Mouse (Mus musculus): ENCODE measurements around the gene Hal. TPM values are rescaled to one million over a fixed set of nuclear protein-coding genes. Genes with fewer than 3 reads are reported as not detected.

Gene Hal
- polyA plus RNA-seq, 1 experiment from 2014 or later, result not detected

GRCm38 (mm10) chr10:93518186-93518585 is 29.6 kb downstream of the Hal start:
- H3K4me1 ChIP-seq, result no peaks in the 10 kb centered on the region
- no peaks in the 10 kb centered on the region for H3K9me3 ChIP-seq
- H3K27ac ChIP-seq, result no peak overlapping the region
- WGBS, result 88% methylated on average over 4 of the region's 4 CpGs
- H3K27me3 ChIP-seq, result no peaks in the 10 kb centered on the region
- H3K4me2 ChIP-seq (replicated peaks), result no peak overlapping the region
- no peak overlapping the region for H3K9ac ChIP-seq
- no peaks in the 10 kb centered on the region for H3K36me3 ChIP-seq
- H3K4me3 ChIP-seq, result no peak overlapping the region
- no peak for ATAC-seq (ENCODE audit: insufficient number of reproducible peaks, insufficient read depth, low FRiP score, low TSS enrichment)

- no peak overlapping the region for H3K27ac ChIP-seq
- H3K36me3 ChIP-seq, result no peaks in the 10 kb centered on the region
- no peak overlapping the region for H3K4me3 ChIP-seq
- H3K9ac ChIP-seq, result no peak overlapping the region
- H3K4me1 ChIP-seq, result no peaks in the 10 kb centered on the region
- H3K9me3 ChIP-seq, result no peaks in the 10 kb centered on the region
- no peak for ATAC-seq (ENCODE audit: insufficient number of reproducible peaks, insufficient read depth, low FRiP score, low TSS enrichment)
- no peak overlapping the region for H3K4me2 ChIP-seq (replicated peaks)
- H3K27me3 ChIP-seq, result no peaks in the 10 kb centered on the region
- WGBS, result 89% methylated on average over 2 of the region's 2 CpGs
Measured at GRCm38 (mm10) chr10:93518620-93519019, 30.1 kb downstream of the Hal start.

- Histone ChIP-seq H3K4me3 (no peak overlapping the region), H3K27me3 (no peaks in the 10 kb centered on the region), H3K9ac (no peak overlapping the region), H3K9me3 (no peaks in the 10 kb centered on the region), H3K4me1 (no peaks in the 10 kb centered on the region), H3K36me3 (no peaks in the 10 kb centered on the region), H3K27ac (no peak overlapping the region), H3K4me2 (replicated peaks) (no peak overlapping the region)
- 87% methylated on average over 8 of the region's 8 CpGs for WGBS
- ATAC-seq (ENCODE audit: insufficient number of reproducible peaks, insufficient read depth, low FRiP score, low TSS enrichment), result no peak
Measured at GRCm38 (mm10) chr10:93519159-93519558, 30.6 kb downstream of the Hal start.

- WGBS, result 79% methylated on average over 5 of the region's 5 CpGs
- H3K9ac ChIP-seq, result no peak overlapping the region
- H3K27ac ChIP-seq, result no peak overlapping the region
- no peak overlapping the region for H3K4me2 ChIP-seq (replicated peaks)
- no peaks in the 10 kb centered on the region for H3K4me1 ChIP-seq
- no peaks in the 10 kb centered on the region for H3K27me3 ChIP-seq
- H3K9me3 ChIP-seq, result no peaks in the 10 kb centered on the region
- H3K36me3 ChIP-seq, result no peaks in the 10 kb centered on the region
- no peak for ATAC-seq (ENCODE audit: insufficient number of reproducible peaks, insufficient read depth, low FRiP score, low TSS enrichment)
- H3K4me3 ChIP-seq, result no peak overlapping the region
Measured at GRCm38 (mm10) chr10:93519756-93520155, 31.2 kb downstream of the Hal start.

GRCm38 (mm10) chr10:93520994-93521393 is 32.4 kb downstream of the Hal start:
- WGBS, result 62% methylated on average over 4 of the region's 4 CpGs
- Histone ChIP-seq H3K9ac (no peak overlapping the region), H3K4me1 (no peaks in the 10 kb centered on the region), H3K36me3 (no peaks in the 10 kb centered on the region), H3K9me3 (no peaks in the 10 kb centered on the region), H3K4me2 (replicated peaks) (no peak overlapping the region), H3K27me3 (no peaks in the 10 kb centered on the region), H3K4me3 (no peak overlapping the region), H3K27ac (no peak overlapping the region)
- no peak for ATAC-seq (ENCODE audit: insufficient number of reproducible peaks, insufficient read depth, low FRiP score, low TSS enrichment)

GRCm38 (mm10) chr10:93525329-93525728 is 36.8 kb downstream of the Hal start:
- no peaks in the 10 kb centered on the region for H3K27me3 ChIP-seq
- no peaks in the 10 kb centered on the region for H3K4me1 ChIP-seq
- no peak for ATAC-seq (ENCODE audit: insufficient number of reproducible peaks, insufficient read depth, low FRiP score, low TSS enrichment)
- H3K4me2 ChIP-seq (replicated peaks), result no peak overlapping the region
- whole genome bisulfite sequencing, result 77% methylated on average over 1 of the region's 1 CpGs
- no peaks in the 10 kb centered on the region for H3K9me3 ChIP-seq
- H3K36me3 ChIP-seq, result no peaks in the 10 kb centered on the region
- H3K4me3 ChIP-seq, result no peak overlapping the region
- no peak overlapping the region for H3K27ac ChIP-seq
- no peak overlapping the region for H3K9ac ChIP-seq

- Histone ChIP-seq H3K9me3 (no peaks in the 10 kb centered on the region), H3K4me1 (peaks cover 17% of the 10 kb centered on the region), H3K4me3 (no peak overlapping the region), H3K9ac (no peak overlapping the region), H3K36me3 (no peaks in the 10 kb centered on the region), H3K4me2 (replicated peaks) (no peak overlapping the region), H3K27ac (no peak overlapping the region), H3K27me3 (peaks cover 12% of the 10 kb centered on the region)
- ATAC-seq (ENCODE audit: insufficient number of reproducible peaks, insufficient read depth, low FRiP score, low TSS enrichment), result no peak
- WGBS, result 82% methylated on average over 2 of the region's 2 CpGs
Measured at GRCm38 (mm10) chr10:93538287-93538686, 49.7 kb downstream of the Hal start.

GRCm38 (mm10) chr10:93538818-93539217 is 50.2 kb downstream of the Hal start:
- Histone ChIP-seq H3K4me3 (no peak overlapping the region), H3K36me3 (no peaks in the 10 kb centered on the region), H3K4me1 (peaks cover 17% of the 10 kb centered on the region), H3K27me3 (peaks cover 12% of the 10 kb centered on the region), H3K9me3 (no peaks in the 10 kb centered on the region), H3K4me2 (replicated peaks) (no peak overlapping the region), H3K27ac (no peak overlapping the region), H3K9ac (no peak overlapping the region)
- WGBS, result 69% methylated on average over 6 of the region's 6 CpGs
- no peak for ATAC-seq (ENCODE audit: insufficient number of reproducible peaks, insufficient read depth, low FRiP score, low TSS enrichment)

- Histone ChIP-seq H3K9ac (peak within 1 kb of the TSS; percentile 38; the same call in 1 of the 2 replicates), H3K4me3 (peak within 1 kb of the TSS; percentile 46), H3K9me3 (no peaks in the 10 kb centered on the region), H3K36me3 (no peaks in the 10 kb centered on the region), H3K27ac (no peak within 1 kb of the TSS), H3K4me1 (peaks cover 11% of the 10 kb centered on the region), H3K27me3 (peaks cover 3% of the 10 kb centered on the region; the same call in 1 of the 2 replicates), H3K4me2 (replicated peaks) (peak within 1 kb of the TSS; percentile 78)
- WGBS, result 3% methylated on average over 35 of the region's 35 CpGs
- ATAC-seq (ENCODE audit: insufficient number of reproducible peaks, insufficient read depth, low FRiP score, low TSS enrichment), result peak; percentile 76
Measured at GRCm38 (mm10) chr10:93539775-93540430, 51.3 kb downstream of the Hal start, which contains the start of gene Amdhd1. Gene Amdhd1, minus strand, starts transcription at chr10:93540033.

GRCm38 (mm10) chr10:93540431-93541210 is 52.1 kb downstream of the Hal start, which contains the start of gene Ccdc38:
Gene Ccdc38, plus strand, starts transcription at chr10:93540632.
- no peaks in the 10 kb centered on the region for H3K9me3 ChIP-seq
- H3K4me3 ChIP-seq, result peak within 1 kb of the TSS; percentile 46
- 61% methylated on average over 17 of the region's 17 CpGs for WGBS
- no peaks in the 10 kb centered on the region for H3K36me3 ChIP-seq
- H3K27ac ChIP-seq, result no peak within 1 kb of the TSS
- no peaks in the 10 kb centered on the region for H3K27me3 ChIP-seq
- peak within 1 kb of the TSS; percentile 38; the same call in 1 of the 2 replicates for H3K9ac ChIP-seq
- H3K4me1 ChIP-seq, result peaks cover 11% of the 10 kb centered on the region
- H3K4me2 ChIP-seq (replicated peaks), result peak within 1 kb of the TSS; percentile 78
- ATAC-seq (ENCODE audit: insufficient number of reproducible peaks, insufficient read depth, low FRiP score, low TSS enrichment), result no peak

- H3K9me3 ChIP-seq, result no peaks in the 10 kb centered on the region
- no peaks in the 10 kb centered on the region for H3K36me3 ChIP-seq
- peaks cover 11% of the 10 kb centered on the region for H3K4me1 ChIP-seq
- ATAC-seq (ENCODE audit: insufficient number of reproducible peaks, insufficient read depth, low FRiP score, low TSS enrichment), result no peak
- 76% methylated on average over 1 of the region's 1 CpGs for WGBS
- no peak overlapping the region for H3K4me3 ChIP-seq
- H3K27ac ChIP-seq, result no peak overlapping the region
- no peak overlapping the region for H3K9ac ChIP-seq
- H3K4me2 ChIP-seq (replicated peaks), result no peak overlapping the region
- no peaks in the 10 kb centered on the region for H3K27me3 ChIP-seq
Measured at GRCm38 (mm10) chr10:93541585-93541984, 53.0 kb downstream of the Hal start.

- 42% methylated on average over 4 of the region's 4 CpGs for WGBS
- no peak overlapping the region for H3K4me2 ChIP-seq (replicated peaks)
- H3K27me3 ChIP-seq, result no peaks in the 10 kb centered on the region
- H3K9ac ChIP-seq, result no peak overlapping the region
- ATAC-seq (ENCODE audit: insufficient number of reproducible peaks, insufficient read depth, low FRiP score, low TSS enrichment), result no peak
- H3K4me3 ChIP-seq, result no peak overlapping the region
- peaks cover 11% of the 10 kb centered on the region for H3K4me1 ChIP-seq
- H3K36me3 ChIP-seq, result no peaks in the 10 kb centered on the region
- H3K9me3 ChIP-seq, result no peaks in the 10 kb centered on the region
- H3K27ac ChIP-seq, result no peak overlapping the region
Measured at GRCm38 (mm10) chr10:93542356-93542755, 53.8 kb downstream of the Hal start.
